Mouse (Mus musculus): ENCODE data around the gene Traf3. TPM values are rescaled to one million over a fixed set of nuclear protein-coding genes. Genes with fewer than 3 reads are reported as not detected.

Gene Traf3
- polyA plus RNA-seq, 1 experiment: 13.1 TPM

DNA sequence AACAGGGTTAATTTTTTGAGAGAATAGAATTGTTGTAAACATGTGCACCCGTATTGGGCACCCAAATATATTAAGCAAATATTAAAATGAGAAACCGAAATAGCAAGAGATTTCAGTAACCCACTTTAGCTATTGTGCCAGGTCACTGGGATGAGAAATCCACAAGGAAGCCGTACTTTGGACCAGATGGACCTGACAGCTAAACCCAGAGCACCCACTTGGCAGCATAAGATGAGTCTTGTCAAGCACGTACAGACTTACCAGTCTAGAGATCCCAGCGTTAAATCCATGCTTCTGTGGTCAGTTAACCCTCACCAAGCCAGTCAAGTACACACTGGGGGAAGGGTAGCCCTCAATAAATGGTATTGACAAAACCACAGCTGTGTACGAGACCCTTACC is 40.5 kb upstream of the Traf3 start:
- H3K9me3 ChIP-seq (replicated peaks; ENCODE audit: control insufficient read depth, insufficient read depth, low read length, poor library complexity, severe bottlenecking): no peaks in the 10 kb centered on the region
- H3K36me3 ChIP-seq (ENCODE audit: control insufficient read depth, insufficient read depth, low read length, poor library complexity, severe bottlenecking): no peaks in the 10 kb centered on the region
- H3K9ac ChIP-seq (ENCODE audit: low read depth, poor library complexity, severe bottlenecking): no peak overlapping the region
- no peak overlapping the region for H3K4me3 ChIP-seq (ENCODE audit: low read depth, low read length)
- H3K4me1 ChIP-seq (ENCODE audit: control insufficient read depth, insufficient read depth, low read length): no peaks in the 10 kb centered on the region
- no peak for TF ChIP-seq CTCF (IDR thresholded peaks at IDR 0.05; ENCODE audit: low read depth, low read length)
- no peak for TF ChIP-seq EP300 (IDR thresholded peaks at IDR 0.05; ENCODE audit: insufficient read depth, low read depth, low read length)
- no peak for TF ChIP-seq POLR2A (IDR thresholded peaks at IDR 0.05; ENCODE audit: insufficient read depth, low read length)
- H3K27me3 ChIP-seq (ENCODE audit: control insufficient read depth, insufficient read depth, low read length, poor library complexity, severe bottlenecking): no peaks in the 10 kb centered on the region
- no peak overlapping the region for H3K27ac ChIP-seq (ENCODE audit: insufficient read depth, low read length)

DNA sequence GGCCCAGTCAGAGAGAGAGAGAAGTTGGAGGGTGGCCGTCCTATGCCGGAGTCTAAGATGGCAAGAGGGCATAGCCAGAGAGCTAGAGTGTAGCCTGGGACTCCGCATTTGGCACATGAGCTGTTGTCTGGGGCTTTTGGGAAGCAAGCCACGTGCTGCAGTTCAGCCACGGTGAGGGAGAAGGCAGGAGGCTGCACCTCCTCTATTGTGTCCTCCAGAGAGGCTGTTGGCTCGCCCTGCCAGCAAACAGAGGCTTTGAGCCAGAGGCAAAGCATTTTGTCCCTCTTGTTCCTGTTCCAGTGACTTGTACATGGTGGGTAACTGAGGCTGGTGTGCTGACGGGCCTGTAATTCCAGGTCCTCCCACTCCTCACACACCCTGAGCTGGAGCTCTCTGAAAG is 32.0 kb upstream of the Traf3 start:
- no peak overlapping the region for H3K4me3 ChIP-seq (ENCODE audit: low read depth, low read length)
- H3K4me1 ChIP-seq (ENCODE audit: control insufficient read depth, insufficient read depth, low read length): no peaks in the 10 kb centered on the region
- H3K9me3 ChIP-seq (replicated peaks; ENCODE audit: control insufficient read depth, insufficient read depth, low read length, poor library complexity, severe bottlenecking): no peaks in the 10 kb centered on the region
- H3K27ac ChIP-seq (ENCODE audit: insufficient read depth, low read length): no peak overlapping the region
- no peak for TF ChIP-seq CTCF (IDR thresholded peaks at IDR 0.05; ENCODE audit: low read depth, low read length)
- TF ChIP-seq POLR2A (IDR thresholded peaks at IDR 0.05; ENCODE audit: insufficient read depth, low read length): no peak
- TF ChIP-seq EP300 (IDR thresholded peaks at IDR 0.05; ENCODE audit: insufficient read depth, low read depth, low read length): no peak
- H3K36me3 ChIP-seq (ENCODE audit: control insufficient read depth, insufficient read depth, low read length, poor library complexity, severe bottlenecking): no peaks in the 10 kb centered on the region
- H3K9ac ChIP-seq (ENCODE audit: low read depth, poor library complexity, severe bottlenecking): no peak overlapping the region
- no peaks in the 10 kb centered on the region for H3K27me3 ChIP-seq (ENCODE audit: control insufficient read depth, insufficient read depth, low read length, poor library complexity, severe bottlenecking)

DNA sequence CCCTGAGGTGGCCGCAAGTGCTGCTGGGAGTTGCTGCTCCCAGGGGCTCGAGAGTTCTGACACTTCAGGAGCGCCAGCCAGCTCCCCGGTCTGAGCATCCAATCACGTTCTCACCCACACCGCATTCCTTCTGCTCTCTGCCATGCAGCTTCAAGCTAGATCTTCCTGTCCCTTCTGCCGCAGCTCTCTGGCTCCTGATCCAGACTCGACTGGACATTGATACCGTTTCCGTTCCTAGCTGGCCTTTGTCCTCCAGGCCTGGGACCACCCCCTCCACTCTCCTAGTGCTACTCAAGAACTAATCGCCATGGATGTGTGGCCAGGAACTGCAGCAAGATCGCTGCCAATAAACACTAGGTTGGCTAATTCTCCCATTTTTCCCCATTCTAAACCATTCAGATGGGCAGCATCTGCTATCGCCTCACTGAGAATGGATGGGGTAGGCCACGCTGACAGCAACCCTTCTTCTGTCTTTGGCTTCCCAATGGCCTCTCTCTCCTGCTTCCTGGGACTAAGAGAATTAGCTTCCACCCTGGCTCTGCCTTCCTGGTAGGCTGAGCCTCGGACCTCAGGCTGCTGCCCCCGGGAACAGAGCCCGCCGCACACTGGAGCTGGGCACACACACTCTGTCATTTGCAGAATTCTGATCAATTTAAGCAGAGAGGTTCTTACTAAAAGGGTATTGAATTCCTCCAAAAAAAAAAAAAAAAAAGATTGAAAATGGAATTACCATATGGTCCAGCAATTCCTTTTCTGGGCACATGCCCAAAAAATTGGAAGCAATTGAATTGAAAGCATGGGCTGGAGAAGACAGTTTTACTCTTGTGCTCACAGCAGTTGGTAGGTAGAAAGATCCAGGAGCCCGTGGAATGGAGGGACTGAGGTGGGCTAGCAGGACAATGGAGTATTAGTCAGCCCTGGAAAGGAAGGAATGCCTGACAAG is 31.1 kb upstream of the Traf3 start:
- TF ChIP-seq POLR2A (IDR thresholded peaks at IDR 0.05; ENCODE audit: insufficient read depth, low read length) (no peak), EP300 (IDR thresholded peaks at IDR 0.05; ENCODE audit: insufficient read depth, low read depth, low read length) (no peak), CTCF (IDR thresholded peaks at IDR 0.05; ENCODE audit: low read depth, low read length) (no peak)
- Histone ChIP-seq H3K4me3 (ENCODE audit: low read depth, low read length) (no peak overlapping the region), H3K36me3 (ENCODE audit: control insufficient read depth, insufficient read depth, low read length, poor library complexity, severe bottlenecking) (no peaks in the 10 kb centered on the region), H3K9ac (ENCODE audit: low read depth, poor library complexity, severe bottlenecking) (no peak overlapping the region), H3K27ac (ENCODE audit: insufficient read depth, low read length) (no peak overlapping the region), H3K27me3 (ENCODE audit: control insufficient read depth, insufficient read depth, low read length, poor library complexity, severe bottlenecking) (no peaks in the 10 kb centered on the region), H3K4me1 (ENCODE audit: control insufficient read depth, insufficient read depth, low read length) (no peaks in the 10 kb centered on the region), H3K9me3 (replicated peaks; ENCODE audit: control insufficient read depth, insufficient read depth, low read length, poor library complexity, severe bottlenecking) (no peaks in the 10 kb centered on the region)

DNA sequence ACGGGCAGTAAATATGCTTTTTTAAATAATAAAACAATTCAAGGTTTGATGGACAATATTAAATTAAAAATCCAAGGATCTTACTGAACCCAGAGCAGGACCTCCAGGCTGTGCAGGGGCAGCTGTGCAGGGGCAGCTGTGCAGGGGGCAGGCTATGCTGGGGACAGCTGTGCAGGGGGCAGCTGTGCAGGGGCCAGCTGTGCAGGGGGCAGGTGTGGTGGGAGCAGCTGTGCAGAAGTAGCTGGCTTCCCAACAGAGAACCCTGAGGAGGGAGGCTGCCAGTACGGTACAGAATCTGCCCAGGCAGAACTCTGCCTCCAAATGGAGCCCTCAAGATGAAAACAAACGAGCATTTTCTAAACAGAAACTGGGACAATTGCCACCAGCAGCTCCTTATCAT is 30.2 kb upstream of the Traf3 start:
- no peaks in the 10 kb centered on the region for H3K4me1 ChIP-seq (ENCODE audit: control insufficient read depth, insufficient read depth, low read length)
- no peaks in the 10 kb centered on the region for H3K27me3 ChIP-seq (ENCODE audit: control insufficient read depth, insufficient read depth, low read length, poor library complexity, severe bottlenecking)
- TF ChIP-seq POLR2A (IDR thresholded peaks at IDR 0.05; ENCODE audit: insufficient read depth, low read length) (no peak), CTCF (IDR thresholded peaks at IDR 0.05; ENCODE audit: low read depth, low read length) (no peak), EP300 (IDR thresholded peaks at IDR 0.05; ENCODE audit: insufficient read depth, low read depth, low read length) (no peak)
- no peak overlapping the region for H3K27ac ChIP-seq (ENCODE audit: insufficient read depth, low read length)
- no peaks in the 10 kb centered on the region for H3K9me3 ChIP-seq (replicated peaks; ENCODE audit: control insufficient read depth, insufficient read depth, low read length, poor library complexity, severe bottlenecking)
- H3K4me3 ChIP-seq (ENCODE audit: low read depth, low read length): no peak overlapping the region
- H3K36me3 ChIP-seq (ENCODE audit: control insufficient read depth, insufficient read depth, low read length, poor library complexity, severe bottlenecking): no peaks in the 10 kb centered on the region
- H3K9ac ChIP-seq (ENCODE audit: low read depth, poor library complexity, severe bottlenecking): no peak overlapping the region

DNA sequence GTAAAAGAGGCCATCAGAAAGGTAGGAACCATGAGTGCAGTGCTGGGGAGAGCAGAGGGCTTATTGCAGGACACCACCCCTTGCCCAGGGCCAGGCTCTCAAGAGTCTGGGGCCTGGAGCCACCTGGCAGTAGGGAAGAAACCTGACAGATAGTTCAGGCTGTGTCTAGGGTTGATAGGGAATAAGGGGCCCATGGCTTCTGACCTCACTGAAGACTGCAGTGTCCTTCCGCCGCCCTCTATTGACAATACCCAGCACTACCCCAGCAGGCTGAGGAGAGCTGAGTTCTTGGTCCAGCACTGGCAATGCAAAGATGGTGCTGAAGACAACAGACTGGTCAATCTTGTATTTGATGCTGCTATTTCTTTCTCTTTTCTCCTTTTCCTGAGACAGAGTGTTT is 29.1 kb upstream of the Traf3 start:
- H3K4me3 ChIP-seq (ENCODE audit: low read depth, low read length): no peak overlapping the region
- no peaks in the 10 kb centered on the region for H3K27me3 ChIP-seq (ENCODE audit: control insufficient read depth, insufficient read depth, low read length, poor library complexity, severe bottlenecking)
- H3K4me1 ChIP-seq (ENCODE audit: control insufficient read depth, insufficient read depth, low read length): no peaks in the 10 kb centered on the region
- TF ChIP-seq POLR2A (IDR thresholded peaks at IDR 0.05; ENCODE audit: insufficient read depth, low read length) (no peak), EP300 (IDR thresholded peaks at IDR 0.05; ENCODE audit: insufficient read depth, low read depth, low read length) (no peak), CTCF (IDR thresholded peaks at IDR 0.05; ENCODE audit: low read depth, low read length) (peak; percentile 58)
- no peak overlapping the region for H3K9ac ChIP-seq (ENCODE audit: low read depth, poor library complexity, severe bottlenecking)
- no peaks in the 10 kb centered on the region for H3K36me3 ChIP-seq (ENCODE audit: control insufficient read depth, insufficient read depth, low read length, poor library complexity, severe bottlenecking)
- no peaks in the 10 kb centered on the region for H3K9me3 ChIP-seq (replicated peaks; ENCODE audit: control insufficient read depth, insufficient read depth, low read length, poor library complexity, severe bottlenecking)
- H3K27ac ChIP-seq (ENCODE audit: insufficient read depth, low read length): no peak overlapping the region

DNA sequence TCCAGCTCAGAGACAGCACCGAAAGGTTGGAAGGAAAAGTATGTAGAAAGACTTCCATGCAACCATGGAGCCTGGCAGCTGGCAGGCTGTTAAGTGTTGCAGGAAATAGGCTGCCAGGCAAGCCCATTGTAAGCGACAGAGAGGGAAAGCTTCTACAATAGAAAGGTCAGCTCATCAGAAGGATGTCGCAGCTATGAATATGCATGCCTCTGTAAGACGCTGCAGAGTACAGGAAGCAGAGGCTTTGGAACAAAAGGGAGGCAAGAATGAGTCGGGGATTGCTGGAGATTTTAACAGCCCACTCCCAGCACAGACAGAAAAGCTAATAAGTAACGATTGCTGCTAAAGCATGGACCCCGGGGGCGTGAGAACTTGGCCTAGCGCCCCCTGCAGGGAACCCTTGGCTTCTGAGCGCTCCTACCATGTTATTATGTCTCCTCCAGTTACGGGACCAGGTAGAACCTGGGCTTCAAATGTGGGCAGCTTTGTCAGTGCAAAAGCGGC is 23.1 kb upstream of the Traf3 start:
- Histone ChIP-seq H3K9me3 (replicated peaks; ENCODE audit: control insufficient read depth, insufficient read depth, low read length, poor library complexity, severe bottlenecking) (no peaks in the 10 kb centered on the region), H3K9ac (ENCODE audit: low read depth, poor library complexity, severe bottlenecking) (peak overlapping the region; percentile 42), H3K36me3 (ENCODE audit: control insufficient read depth, insufficient read depth, low read length, poor library complexity, severe bottlenecking) (no peaks in the 10 kb centered on the region), H3K4me1 (ENCODE audit: control insufficient read depth, insufficient read depth, low read length) (peaks cover 5% of the 10 kb centered on the region), H3K27me3 (ENCODE audit: control insufficient read depth, insufficient read depth, low read length, poor library complexity, severe bottlenecking) (no peaks in the 10 kb centered on the region), H3K4me3 (ENCODE audit: low read depth, low read length) (peak overlapping the region; percentile 17), H3K27ac (ENCODE audit: insufficient read depth, low read length) (no peak overlapping the region)
- no peak for TF ChIP-seq POLR2A (IDR thresholded peaks at IDR 0.05; ENCODE audit: insufficient read depth, low read length)
- TF ChIP-seq EP300 (IDR thresholded peaks at IDR 0.05; ENCODE audit: insufficient read depth, low read depth, low read length): no peak
- TF ChIP-seq CTCF (IDR thresholded peaks at IDR 0.05; ENCODE audit: low read depth, low read length): peak; percentile 72
